Mouse (Mus musculus) Patski (cell line): ENCODE measurements around the gene Gm20388. TPM values are rescaled to one million over a fixed set of nuclear protein-coding genes. Genes with fewer than 3 reads are reported as not detected.

Experiments used
- ATAC-seq: fragments of 100-300 bp; one replicate; pipeline ENCODE4 v1.8.0; 2021
- CTCF ChIA-PET: fragments of 350-600 bp; sonication (Branson Sonifier 250); formaldehyde crosslinking; loops from one replicate; lab custom pipeline; 2022; ENCODE audit warnings: inconsistent platforms; lab: Charles Lee
- POLR2A ChIA-PET: fragments of 350-600 bp; sonication (Branson Sonifier 250); formaldehyde crosslinking; loops from one replicate; lab custom pipeline; 2022; ENCODE audit warnings: antibody characterized with exemption, inconsistent platforms; lab: Charles Lee
- DNase-seq: peaks from one replicate; pipeline ENCODE4 v3.0.0-alpha.2; 2011; ENCODE audit warnings: low read depth, low spot score
- H3K27me3 ChIP-seq: fragments of 371-371 bp; one replicate; pipeline ENCODE4 v1.5.1; 2021
- CTCF ChIP-seq: fragments of 100-300 bp; IDR thresholded peaks from one replicate; pipeline ENCODE4 v1.5.1; 2021
- in situ Hi-C: fragments of 300-500 bp; cut with MboI; formaldehyde crosslinking; loops from 3 replicates; pipeline ENCODE4 v1.11.1; 2018; ENCODE audit warnings: low pct_unique_long_range_greater_than_20kb, mixed read lengths
- polyA plus RNA-seq: library from polyadenylated mRNA; unstranded; gene quantifications from one replicate; pipeline ENCODE4 v1.2.3, GENCODE M21; 2021

Gm20388 gene
- polyA plus RNA-seq, 1 experiment from 2014 or later = 86.7 TPM

- in situ Hi-C loops = no loop called here
- ChIA-PET POLR2A (interaction anchor here (0.5 to 1.0 kb wide), 2 partner anchors 24 to 1709 kb away, joined by 4 read pairs; no protein-coding TSS in a partner anchor), CTCF (interaction anchor here (0.7 to 1.4 kb wide), 2 partner anchors 14 to 30 kb away, joined by 3 to 5 read pairs; no protein-coding TSS in a partner anchor)
- TF ChIP-seq CTCF = no peak
- no peaks in the 10 kb centered on the region for H3K27me3 ChIP-seq
- ATAC-seq = no peak
- DNase-seq = no peak
Measured at GRCm38 (mm10) chr8:120505082-120505511, 594.5 kb downstream of the Gm20388 start.

- in situ Hi-C loops = no loop called here
- ChIA-PET CTCF (no interaction called here), POLR2A (interaction anchor here (1.0 kb wide), 1 partner anchor 24 kb away, joined by 4 read pairs; no protein-coding TSS in a partner anchor)
- ATAC-seq (no peak), DNase-seq (no peak)
- H3K27me3 ChIP-seq = no peaks in the 10 kb centered on the region
- no peak for TF ChIP-seq CTCF
Measured at GRCm38 (mm10) chr8:120505619-120506310, 595.1 kb downstream of the Gm20388 start.

- in situ Hi-C loops = no loop called here
- POLR2A ChIA-PET = no interaction called here
- DNase-seq (no peak), ATAC-seq (no peak)
- H3K27me3 ChIP-seq = no peaks in the 10 kb centered on the region
- CTCF ChIA-PET = no interaction called here
- no peak for TF ChIP-seq CTCF
Measured at GRCm38 (mm10) chr8:120506562-120506961, 595.9 kb downstream of the Gm20388 start.

DNA sequence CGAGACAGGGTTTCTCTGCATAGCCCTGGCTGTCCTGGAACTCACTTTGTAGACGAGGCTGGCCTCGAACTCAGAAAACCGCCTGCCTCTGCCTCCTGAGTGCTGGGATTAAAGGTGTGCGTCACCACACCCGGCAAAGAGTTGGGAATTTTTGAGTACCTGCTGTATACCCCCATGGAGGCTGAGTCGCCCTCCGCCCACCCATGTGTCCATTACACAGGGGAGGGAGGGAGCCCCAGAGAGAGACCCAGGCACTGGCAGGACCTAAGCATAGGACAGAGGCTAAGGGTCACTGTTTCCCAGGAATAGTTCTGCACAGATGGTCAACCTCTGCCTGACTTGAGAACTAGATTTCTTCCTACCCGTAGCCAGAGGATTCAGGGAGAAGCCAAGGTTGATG lies 596.6 kb downstream of the Gm20388 start:
- no peaks in the 10 kb centered on the region for H3K27me3 ChIP-seq
- ATAC-seq (no peak), DNase-seq (no peak)
- no peak for TF ChIP-seq CTCF
- CTCF ChIA-PET = no interaction called here
- in situ Hi-C loops = no loop called here
- POLR2A ChIA-PET = no interaction called here

DNA sequence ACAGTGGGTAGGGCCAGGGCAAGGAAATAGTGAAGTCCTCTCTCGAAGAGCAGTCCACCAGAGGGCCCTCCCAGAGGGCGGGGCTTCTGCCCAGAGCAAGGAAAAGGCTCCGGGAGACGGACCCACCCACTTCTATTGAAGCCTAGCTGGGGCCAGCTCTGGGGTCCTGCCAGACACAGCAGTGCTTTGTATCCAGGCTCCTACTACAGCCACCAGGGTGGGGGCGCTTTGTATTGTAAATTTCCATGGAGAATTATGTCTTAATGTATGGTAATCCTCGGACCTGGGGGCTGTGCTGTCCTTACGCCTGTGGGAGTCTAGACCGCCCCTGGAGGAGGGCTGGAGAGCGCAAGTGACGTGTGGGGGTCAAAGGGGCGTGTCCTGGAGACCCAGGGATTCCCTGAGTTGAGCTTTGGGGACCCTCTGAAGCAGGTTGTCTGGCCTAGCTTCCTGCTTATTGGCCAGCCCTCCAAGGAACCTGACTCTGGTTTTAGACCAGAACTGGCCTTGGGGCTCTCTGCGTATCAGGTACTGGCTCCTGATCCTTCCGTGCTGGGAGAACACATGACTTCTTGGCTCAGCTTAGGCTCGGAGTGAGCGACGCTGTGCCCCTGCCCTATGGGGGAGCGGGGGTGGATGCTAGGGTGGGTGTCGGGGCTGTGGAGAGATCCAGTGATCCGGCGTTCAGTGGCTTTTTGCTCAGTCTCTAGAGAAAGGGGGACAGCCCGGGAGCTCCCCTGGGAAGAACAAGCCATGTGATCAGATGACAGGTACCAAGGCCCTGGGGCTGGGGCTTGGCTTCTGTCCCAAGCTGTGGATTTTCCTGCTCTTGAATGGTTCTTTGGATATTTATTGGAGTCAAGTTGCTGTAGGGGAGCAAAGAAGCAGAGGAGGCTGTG lies 598.7 kb downstream of the Gm20388 start:
- no peak for TF ChIP-seq CTCF
- DNase-seq (no peak), ATAC-seq (no peak)
- no peaks in the 10 kb centered on the region for H3K27me3 ChIP-seq
- CTCF ChIA-PET = interaction anchor here (1.4 kb wide), 1 partner anchor 25 kb away, joined by 3 read pairs; no protein-coding TSS in a partner anchor
- POLR2A ChIA-PET = interaction anchor here (0.6 kb wide), 1 partner anchor 30 kb away, joined by 3 read pairs; no protein-coding TSS in a partner anchor
- in situ Hi-C loops = no loop called here

DNA sequence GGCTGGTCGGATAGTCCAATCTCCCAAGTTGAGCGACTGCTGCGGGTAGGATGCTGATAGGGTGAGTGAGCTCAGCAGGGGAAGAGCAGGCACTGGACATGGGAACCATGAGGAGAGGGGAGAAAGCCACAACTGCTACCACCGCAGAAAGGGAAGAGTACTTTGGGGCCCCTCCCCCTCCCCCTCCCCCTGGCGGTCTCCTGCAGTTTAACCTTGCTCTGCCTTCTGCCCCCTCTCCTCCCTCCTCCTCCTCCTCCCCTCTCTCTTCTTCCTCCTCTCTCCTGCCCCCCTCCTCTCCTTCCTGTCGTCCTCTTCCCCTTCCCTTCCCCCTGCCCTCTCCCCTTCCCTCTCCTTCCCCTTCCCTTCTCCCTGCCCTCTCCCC lies 599.4 kb downstream of the Gm20388 start:
- DNase-seq (no peak), ATAC-seq (no peak)
- H3K27me3 ChIP-seq = no peaks in the 10 kb centered on the region
- POLR2A ChIA-PET = interaction anchor here (0.6 kb wide), 1 partner anchor 29 kb away, joined by 3 read pairs; no protein-coding TSS in a partner anchor
- in situ Hi-C loops = no loop called here
- no peak for TF ChIP-seq CTCF
- CTCF ChIA-PET = no interaction called here

DNA sequence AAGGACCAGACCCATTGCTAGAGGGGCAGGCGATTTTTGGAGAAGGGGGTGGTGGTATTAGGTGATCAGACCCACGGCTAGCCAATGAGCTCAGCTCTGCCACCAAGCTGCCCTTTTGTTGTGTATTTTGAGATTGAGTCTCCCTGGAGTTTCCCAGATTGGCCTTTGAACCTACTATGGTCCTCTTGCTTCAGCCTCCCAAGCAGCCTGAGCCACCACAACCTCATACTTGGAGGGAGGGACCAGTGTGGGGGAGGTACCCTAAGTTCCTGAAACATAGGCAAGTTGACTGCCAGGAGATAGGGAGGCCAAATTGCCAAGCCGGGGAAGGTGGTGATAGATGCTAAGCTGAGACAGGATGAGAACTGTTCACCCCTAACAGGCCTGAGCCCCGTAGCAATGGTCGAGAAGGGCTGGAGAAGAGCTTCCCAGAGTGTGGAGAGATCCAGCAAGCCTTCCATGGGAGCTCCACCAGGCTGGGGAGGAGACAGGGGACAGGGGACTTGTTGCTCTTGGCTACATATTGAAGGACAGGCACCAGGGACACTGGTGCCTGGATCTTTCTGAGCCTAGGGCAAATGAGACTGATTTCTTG lies 600.3 kb downstream of the Gm20388 start:
- H3K27me3 ChIP-seq = no peaks in the 10 kb centered on the region
- no peak for ATAC-seq
- POLR2A ChIA-PET = no interaction called here
- TF ChIP-seq CTCF = no peak
- CTCF ChIA-PET = no interaction called here
- DNase-seq = no peak
- in situ Hi-C loops = no loop called here

- CTCF ChIA-PET = no interaction called here
- in situ Hi-C loops = no loop called here
- no peak for DNase-seq
- ATAC-seq = no peak
- no peaks in the 10 kb centered on the region for H3K27me3 ChIP-seq
- no peak for TF ChIP-seq CTCF
- POLR2A ChIA-PET = interaction anchor here (0.7 to 1.2 kb wide), 2 partner anchors 13 to 294 kb away, joined by 3 read pairs; no protein-coding TSS in a partner anchor
Measured at GRCm38 (mm10) chr8:120511737-120512136, 601.1 kb downstream of the Gm20388 start.

- in situ Hi-C loops = no loop called here
- no peak for TF ChIP-seq CTCF
- no peaks in the 10 kb centered on the region for H3K27me3 ChIP-seq
- POLR2A ChIA-PET = interaction anchor here (0.7 to 1.2 kb wide), 2 partner anchors 13 to 294 kb away, joined by 3 read pairs; no protein-coding TSS in a partner anchor
- DNase-seq = no peak
- CTCF ChIA-PET = no interaction called here
- no peak for ATAC-seq
Measured at GRCm38 (mm10) chr8:120512326-120512725, 601.7 kb downstream of the Gm20388 start.

GRCm38 (mm10) chr8:120513145-120513544 lies 602.5 kb downstream of the Gm20388 start:
- in situ Hi-C loops = no loop called here
- H3K27me3 ChIP-seq = no peaks in the 10 kb centered on the region
- DNase-seq (no peak), ATAC-seq (no peak)
- ChIA-PET CTCF (interaction anchor here (0.8 kb wide), 1 partner anchor 19 kb away, joined by 3 read pairs; no protein-coding TSS in a partner anchor), POLR2A (interaction anchor here (0.7 to 0.9 kb wide), 2 partner anchors 18 to 49 kb away, joined by 3 to 5 read pairs; no protein-coding TSS in a partner anchor)
- TF ChIP-seq CTCF = no peak
